Comparison of ENCODE assay signal across 24 mouse cellular contexts in genomic region chr5:138825090-138825489, GRCm38 (mm10). TPM values are rescaled to one million over a fixed set of nuclear protein-coding genes. Genes with fewer than 3 reads are reported as not detected.
"Had no signal": no experiment of that assay in that cellular context is flagged by ENCODE, and none has a peak within 500 bp of the region (broad histone marks: within the 10 kb centered on the region; RNA-seq: fewer than 3 reads in every experiment).

No protein-coding gene starts in this region.

- H3K4me3 ChIP-seq: neural tube, embryonic 13.5 days; neural tube, embryonic 15.5 days; stomach, embryonic 15.5 days had no signal

- DNase-seq: retina, postnatal 1 day; right cerebral cortex, adult 18-20 months; right cerebral cortex, postnatal 14 days; right cerebral cortex, postnatal 25 days; right cerebral cortex, postnatal 4 days; spleen, adult 18-20 months; thymus, adult 18-20 months; thymus, adult 2 months; thymus, postnatal 14 days; thymus, postnatal 25 days; thymus, postnatal 36 days; thymus, postnatal 4 days had no signal

- H3K4me2 ChIP-seq: neural tube, embryonic 13.5 days; neural tube, embryonic 15.5 days; stomach, embryonic 15.5 days had no signal

- H3K27ac ChIP-seq: neural tube, embryonic 13.5 days; neural tube, embryonic 15.5 days; stomach, embryonic 15.5 days; stomach, postnatal 0 days had no signal

- H3K9ac ChIP-seq: neural tube, embryonic 13.5 days; neural tube, embryonic 15.5 days; stomach, embryonic 15.5 days had no signal

- H3K9me3 ChIP-seq: neural tube, embryonic 13.5 days; neural tube, embryonic 15.5 days; stomach, embryonic 15.5 days had no signal

- H3K36me3 ChIP-seq: neural tube, embryonic 13.5 days; neural tube, embryonic 15.5 days; stomach, embryonic 15.5 days had no signal

RNA-seq across cellular contexts. Expression of gene Gm5294, which starts 5.2 kb away (rescaled TPM):
- total RNA-seq: neutrophil, adult 5-6 weeks had no signal
- polyA plus RNA-seq: neural tube, embryonic 13.5 days; neural tube, embryonic 14.5 days; neural tube, embryonic 15.5 days; small intestine, adult 2 months; spleen, adult 2 months; stomach, embryonic 14.5 days; stomach, embryonic 15.5 days; stomach, embryonic 16.5 days; stomach, postnatal 0 days; thymus, postnatal 0 days; urinary bladder, adult 2 months had no signal
